Mouse (Mus musculus) MEL (cell line): Measurements from ENCODE around the gene Stxbp1. TPM values are rescaled to one million over a fixed set of nuclear protein-coding genes. Genes with fewer than 3 reads are reported as not detected.

Source experiments
- DNase-seq: peaks from one replicate; pipeline ENCODE4 v3.0.0; 2011; ENCODE audit warnings: low read depth, low spot score
- H3K27ac ChIP-seq: 2 replicates; pipeline ENCODE4 v1.5.1; 2012; ENCODE audit warnings: low read depth, mild to moderate bottlenecking, control low read depth, low read length, moderate library complexity; ENCODE audit not compliant: control insufficient read depth
- H3K27me3 ChIP-seq, 2 experiments: fragments of 150-350 bp in 1 of 2; sonication (generic) in 1 of 2; 2 replicates each; pipeline ENCODE4 v1.6.1; 2012; ENCODE audit warnings: low read length in 2 of 2, mild to moderate bottlenecking in 2 of 2, improper control_type of control experiment in 1 of 2, moderate library complexity in 1 of 2; ENCODE audit not compliant: insufficient read depth in 2 of 2, control insufficient read depth in 1 of 2
- H3K36me3 ChIP-seq, 2 experiments: 2 replicates each; pipeline ENCODE4 v1.6.1; 2012 to 2014; ENCODE audit warnings: low read length in 2 of 2, improper control_type of control experiment in 1 of 2, inconsistent platforms in 1 of 2, mild to moderate bottlenecking in 1 of 2; ENCODE audit not compliant: insufficient read depth in 2 of 2, control insufficient read depth in 1 of 2
- H3K4me1 ChIP-seq, 2 experiments: fragments of 150-350 bp in 1 of 2; sonication (generic) in 1 of 2; 2 replicates each; pipeline ENCODE4 v1.6.1; 2012; ENCODE audit warnings: low read length in 2 of 2, improper control_type of control experiment in 1 of 2, mild to moderate bottlenecking in 1 of 2; ENCODE audit not compliant: insufficient read depth in 2 of 2, control insufficient read depth in 1 of 2
- H3K4me3 ChIP-seq, 2 experiments: fragments of 150-350 bp in 1 of 2; sonication (generic) in 1 of 2; 2 replicates each; pipeline ENCODE4 v1.5.1; 2012; ENCODE audit warnings: low read depth in 2 of 2, low read length in 2 of 2, mild to moderate bottlenecking in 2 of 2, moderate library complexity in 2 of 2, control low read depth in 1 of 2, improper control_type of control experiment in 1 of 2; ENCODE audit not compliant: control insufficient read depth in 1 of 2, insufficient read depth in 1 of 2
- H3K79me2 ChIP-seq: 2 replicates; pipeline ENCODE4 v1.6.1; 2012; ENCODE audit warnings: mild to moderate bottlenecking, low read length, moderate library complexity; ENCODE audit not compliant: control insufficient read depth, poor library complexity, insufficient read depth
- H3K9ac ChIP-seq: 2 replicates; pipeline ENCODE4 v1.6.1; 2012; ENCODE audit warnings: low read depth, mild to moderate bottlenecking, control low read depth, low read length, moderate library complexity; ENCODE audit not compliant: control insufficient read depth, poor library complexity, severe bottlenecking
- H3K9me3 ChIP-seq: fragments of 150-350 bp; sonication (generic); replicated peaks from 2 replicates; pipeline ENCODE4 v1.6.1; 2012; ENCODE audit warnings: mild to moderate bottlenecking, low read length, improper control_type of control experiment, moderate library complexity; ENCODE audit not compliant: insufficient read depth
- BHLHE40 ChIP-seq: IDR thresholded peaks from 2 replicates; pipeline ENCODE4 v1.6.1; 2012; ENCODE audit warnings: low read depth, mild to moderate bottlenecking, inconsistent platforms, low read length, improper control_type of control experiment, borderline replicate concordance
- CHD1 ChIP-seq: IDR thresholded peaks from 2 replicates; pipeline ENCODE4 v1.6.1; 2012; ENCODE audit warnings: low read depth, mild to moderate bottlenecking, inconsistent platforms, low read length, improper control_type of control experiment
- CHD2 ChIP-seq: IDR thresholded peaks from 2 replicates; pipeline ENCODE4 v1.6.1; 2011; ENCODE audit warnings: low read length, improper control_type of control experiment
- EP300 ChIP-seq, 2 experiments: IDR thresholded peaks; 2 replicates each; pipeline ENCODE4 v1.6.1; 2011; ENCODE audit warnings: improper control_type of control experiment in 2 of 2, low read length in 2 of 2, low read depth in 1 of 2, mild to moderate bottlenecking in 1 of 2
- ETS1 ChIP-seq: IDR thresholded peaks from 2 replicates; pipeline ENCODE4 v1.6.1; 2012; ENCODE audit warnings: low read depth, mild to moderate bottlenecking, inconsistent platforms, low read length, improper control_type of control experiment, moderate library complexity
- HCFC1 ChIP-seq: IDR thresholded peaks from 2 replicates; pipeline ENCODE4 v1.6.1; 2012; ENCODE audit warnings: low read depth, mild to moderate bottlenecking, inconsistent platforms, low read length, improper control_type of control experiment, moderate library complexity
- MAFK ChIP-seq: IDR thresholded peaks from 2 replicates; pipeline ENCODE4 v1.6.1; 2011; ENCODE audit warnings: low read depth, mild to moderate bottlenecking, low read length, improper control_type of control experiment, borderline replicate concordance
- MEF2A ChIP-seq: IDR thresholded peaks from 2 replicates; pipeline ENCODE4 v1.6.1; 2014; ENCODE audit warnings: low read depth, mild to moderate bottlenecking, inconsistent platforms, low read length, improper control_type of control experiment; ENCODE audit not compliant: poor library complexity, insufficient replicate concordance, severe bottlenecking; ENCODE audit errors: extremely low read depth
- MYB ChIP-seq: IDR thresholded peaks from 2 replicates; pipeline ENCODE4 v1.6.1; 2011; ENCODE audit warnings: mild to moderate bottlenecking, low read depth, low read length, improper control_type of control experiment
- MYC ChIP-seq: IDR thresholded peaks from 2 replicates; pipeline ENCODE4 v1.6.1; 2011; ENCODE audit warnings: low read depth, mild to moderate bottlenecking, low read length, improper control_type of control experiment, moderate library complexity
- NELFE ChIP-seq: IDR thresholded peaks from 2 replicates; pipeline ENCODE4 v1.6.1; 2011; ENCODE audit warnings: low read depth, low read length, improper control_type of control experiment
- POLR2AphosphoS5 ChIP-seq: IDR thresholded peaks from 2 replicates; pipeline ENCODE4 v1.6.1; 2012; ENCODE audit warnings: low read depth, borderline replicate concordance, mild to moderate bottlenecking, inconsistent platforms, low read length, moderate library complexity, mixed read lengths
- RCOR1 ChIP-seq: IDR thresholded peaks from 2 replicates; pipeline ENCODE4 v1.6.1; 2012; ENCODE audit warnings: low read depth, mild to moderate bottlenecking, inconsistent platforms, low read length, improper control_type of control experiment
- SMC3 ChIP-seq: IDR thresholded peaks from 2 replicates; pipeline ENCODE4 v1.6.1; 2011; ENCODE audit warnings: low read depth, low read length, improper control_type of control experiment
- TAL1 ChIP-seq: IDR thresholded peaks from 2 replicates; pipeline ENCODE4 v1.6.1; 2012; ENCODE audit warnings: mild to moderate bottlenecking, inconsistent platforms, low read length, moderate library complexity, mixed read lengths
- TBP ChIP-seq: IDR thresholded peaks from 2 replicates; pipeline ENCODE4 v1.8.0; 2011; ENCODE audit warnings: low read depth, low read length, improper control_type of control experiment
- UBTF ChIP-seq: IDR thresholded peaks from 2 replicates; pipeline ENCODE4 v1.6.1; 2012; ENCODE audit warnings: low read depth, mild to moderate bottlenecking, inconsistent platforms, low read length, improper control_type of control experiment, moderate library complexity, borderline replicate concordance; ENCODE audit not compliant: insufficient read depth
- polyA plus RNA-seq, 2 experiments: library from polyadenylated mRNA; stranded (reverse) in 1 of 2; unstranded in 1 of 2; fragments of >175 nt in 1 of 2; fragments of >200 nt in 1 of 2; gene quantifications; 2 replicates each; pipeline versions ENCODE4 v1.2.1 to v1.2.4; 2012; ENCODE audit warnings: low replicate concordance in 2 of 2, low read depth in 1 of 2; ENCODE audit not compliant: insufficient read length in 2 of 2, insufficient read depth in 1 of 2, missing spikeins in 1 of 2
- total RNA-seq: library from RNA; depleted of rRNA; stranded (reverse); fragments of 300-350 nt; gene quantifications from 2 replicates; pipeline ENCODE4 v1.2.3, GENCODE M21; 2012

Stxbp1 gene
- total and polyA plus RNA-seq, 3 experiments: 7.1 to 33.2 TPM; not detected in 1

- Histone ChIP-seq H3K9me3 (no peaks in the 10 kb centered on the region), H3K36me3 (no peaks in the 10 kb centered on the region), H3K4me3 (no peak overlapping the region), H3K4me1 (no peaks in the 10 kb centered on the region), H3K9ac (no peak overlapping the region), H3K27me3 (no peaks in the 10 kb centered on the region), H3K27ac (no peak overlapping the region), H3K79me2 (no peaks in the 10 kb centered on the region)
- TF ChIP-seq RCOR1 (no peak), EP300 (IDR thresholded peaks at IDR 0.05; ENCODE audit: low read depth in 1 of 2, low read length in 2 of 2) (no peak), MEF2A (no peak), SMC3 (no peak), TBP (no peak), MYB (no peak), HCFC1 (no peak), MAFK (no peak), ETS1 (no peak), TAL1 (no peak), UBTF (no peak), CHD2 (no peak), POLR2AphosphoS5 (no peak), NELFE (no peak), MYC (no peak), BHLHE40 (no peak), CHD1 (no peak)
- DNase-seq: no peak
Measured at GRCm38 (mm10) chr2:32750887-32751664, 96.0 kb downstream of the Stxbp1 start.

DNA sequence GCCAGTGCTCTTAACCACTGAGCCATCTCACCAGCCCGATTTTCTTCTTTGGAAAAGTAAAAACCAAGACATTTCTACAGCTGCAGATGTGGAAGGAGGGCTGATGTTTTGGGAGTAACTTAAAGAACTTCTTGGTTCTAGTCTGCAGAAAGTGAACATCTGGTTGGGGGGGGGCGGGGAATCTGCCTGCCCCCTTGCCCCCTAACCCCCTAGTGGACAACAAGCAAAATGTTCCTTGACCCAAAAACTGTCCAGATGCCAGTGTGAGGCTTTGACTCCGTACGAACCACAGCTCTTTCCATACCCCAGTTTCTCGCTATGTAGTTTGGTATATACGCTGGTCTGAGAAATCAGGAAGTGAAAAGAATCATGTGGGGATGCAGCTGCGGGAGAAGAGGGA lies 96.8 kb downstream of the Stxbp1 start:
- Histone ChIP-seq H3K36me3 (no peaks in the 10 kb centered on the region), H3K4me3 (no peak overlapping the region)
- no peak for TF ChIP-seq CHD1

More for the DNA sequence above, 96.8 kb downstream of the Stxbp1 start:
- H3K4me1 ChIP-seq: no peaks in the 10 kb centered on the region
- no peak overlapping the region for H3K9ac ChIP-seq
- H3K79me2 ChIP-seq: no peaks in the 10 kb centered on the region
- no peaks in the 10 kb centered on the region for H3K27me3 ChIP-seq
- no peaks in the 10 kb centered on the region for H3K9me3 ChIP-seq
- no peak for DNase-seq
- H3K27ac ChIP-seq: no peak overlapping the region
